Mouse (Mus musculus): ENCODE measurements around the gene Hc. TPM values are rescaled to one million over a fixed set of nuclear protein-coding genes. Genes with fewer than 3 reads are reported as not detected.

The Hc gene
- polyA plus RNA-seq, 1 experiment from 2014 or later = 0.46 TPM

DNA sequence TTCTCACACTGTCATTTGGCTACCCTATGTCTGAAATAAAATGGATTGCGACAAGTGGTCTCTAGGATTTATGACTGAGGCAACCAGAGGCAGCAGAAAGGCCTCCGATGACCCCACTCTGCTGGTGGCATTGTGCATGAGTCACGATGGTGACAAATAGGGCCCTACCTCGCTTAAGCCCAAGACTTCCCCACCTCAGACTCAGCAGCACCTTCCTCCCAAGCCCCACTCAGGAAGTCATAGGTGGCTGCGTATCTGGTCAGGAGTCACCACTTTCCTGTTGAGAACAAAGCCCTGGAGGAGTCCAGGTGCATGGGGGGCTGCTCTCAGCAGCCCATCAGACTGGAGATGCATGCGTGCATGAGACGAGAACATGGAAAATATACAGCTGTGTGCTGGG, 102.7 kb downstream of the Hc start:
- H3K36me3 ChIP-seq = no peaks in the 10 kb centered on the region
- no peaks in the 10 kb centered on the region for H3K9me3 ChIP-seq
- H3K4me2 ChIP-seq (replicated peaks) = no peak overlapping the region
- no peak overlapping the region for H3K4me3 ChIP-seq
- no peak overlapping the region for H3K9ac ChIP-seq (replicated peaks)
- 95% methylated on average over 7 of the region's 7 CpGs for WGBS
- no peak for ATAC-seq (replicated peaks)
- H3K27me3 ChIP-seq = no peaks in the 10 kb centered on the region
- no peak overlapping the region for H3K27ac ChIP-seq (replicated peaks)
- peaks cover 3% of the 10 kb centered on the region; the same call in 1 of the 2 replicates for H3K4me1 ChIP-seq

DNA sequence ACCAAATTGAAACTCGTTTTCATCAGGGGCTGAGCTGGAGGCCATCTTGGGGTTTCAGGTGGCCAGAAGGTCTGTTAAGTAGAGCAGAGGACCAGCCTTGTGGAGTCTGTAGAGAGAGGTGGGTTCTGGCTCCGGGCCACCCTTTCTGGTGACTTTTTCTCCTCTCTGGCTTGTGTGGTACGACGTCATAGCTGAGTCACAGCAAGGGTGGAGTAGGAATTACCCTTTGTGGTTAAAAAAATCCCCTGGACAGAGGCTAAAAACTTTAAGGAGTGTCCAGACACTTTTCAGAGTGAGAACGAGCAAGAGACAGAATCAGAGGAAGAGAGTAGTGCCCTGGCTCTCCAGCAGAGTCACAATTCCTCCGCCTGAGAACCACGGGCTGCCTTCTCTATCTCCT, 103.2 kb downstream of the Hc start:
- Histone ChIP-seq H3K9me3 (no peaks in the 10 kb centered on the region), H3K4me3 (no peak overlapping the region), H3K4me2 (replicated peaks) (no peak overlapping the region), H3K27me3 (no peaks in the 10 kb centered on the region), H3K4me1 (peaks cover 3% of the 10 kb centered on the region; the same call in 1 of the 2 replicates), H3K36me3 (no peaks in the 10 kb centered on the region), H3K27ac (replicated peaks) (no peak overlapping the region), H3K9ac (replicated peaks) (no peak overlapping the region)
- WGBS = 77% methylated on average over 7 of the region's 7 CpGs
- ATAC-seq (replicated peaks) = no peak

DNA sequence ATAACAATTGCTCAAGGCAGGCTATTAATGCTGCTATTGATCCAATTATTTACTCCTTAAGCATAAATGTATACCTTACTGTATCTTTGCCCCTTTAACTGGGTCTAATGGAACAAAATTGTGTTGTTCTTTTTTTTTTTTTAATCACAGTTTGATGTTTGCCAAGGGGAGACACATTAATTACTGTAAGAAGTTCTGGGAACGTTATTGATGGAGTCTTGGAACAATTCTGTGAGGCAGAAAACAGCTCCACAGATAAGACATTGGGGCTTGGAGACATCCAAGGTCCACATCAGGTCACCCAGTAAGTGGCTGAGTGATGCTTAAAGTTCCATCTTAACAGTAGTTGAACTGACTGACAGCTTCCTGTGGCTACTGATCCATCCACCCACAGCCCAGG, 103.8 kb downstream of the Hc start:
- Histone ChIP-seq H3K27me3 (no peaks in the 10 kb centered on the region), H3K4me3 (no peak overlapping the region), H3K4me2 (replicated peaks) (no peak overlapping the region), H3K9me3 (no peaks in the 10 kb centered on the region), H3K36me3 (no peaks in the 10 kb centered on the region), H3K27ac (replicated peaks) (no peak overlapping the region), H3K4me1 (peaks cover 3% of the 10 kb centered on the region; the same call in 1 of the 2 replicates), H3K9ac (replicated peaks) (no peak overlapping the region)
- WGBS = 90% methylated on average over 1 of the region's 1 CpGs
- no peak for ATAC-seq (replicated peaks)

DNA sequence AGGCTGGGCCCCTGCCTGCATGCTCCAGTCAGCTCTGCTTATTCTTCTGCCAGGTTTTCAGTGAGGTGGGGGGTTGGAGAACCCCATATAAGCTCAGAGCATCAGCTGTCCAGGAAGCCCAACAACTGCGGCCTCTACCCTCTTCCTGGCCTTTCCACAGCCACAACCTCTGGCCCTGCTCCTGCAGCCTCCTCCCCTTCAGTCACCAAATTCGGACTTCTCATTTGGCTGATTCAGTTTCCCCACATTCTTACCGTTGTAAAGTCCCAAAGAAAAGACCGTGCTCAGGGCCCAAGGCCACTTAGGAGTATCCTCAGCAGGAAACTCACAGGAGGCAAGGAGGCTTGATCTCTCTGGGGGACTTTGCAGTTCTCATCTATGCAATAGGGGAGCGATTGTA, 104.3 kb downstream of the Hc start:
- WGBS = 61% methylated on average over 5 of the region's 5 CpGs
- no peaks in the 10 kb centered on the region for H3K27me3 ChIP-seq

DNA sequence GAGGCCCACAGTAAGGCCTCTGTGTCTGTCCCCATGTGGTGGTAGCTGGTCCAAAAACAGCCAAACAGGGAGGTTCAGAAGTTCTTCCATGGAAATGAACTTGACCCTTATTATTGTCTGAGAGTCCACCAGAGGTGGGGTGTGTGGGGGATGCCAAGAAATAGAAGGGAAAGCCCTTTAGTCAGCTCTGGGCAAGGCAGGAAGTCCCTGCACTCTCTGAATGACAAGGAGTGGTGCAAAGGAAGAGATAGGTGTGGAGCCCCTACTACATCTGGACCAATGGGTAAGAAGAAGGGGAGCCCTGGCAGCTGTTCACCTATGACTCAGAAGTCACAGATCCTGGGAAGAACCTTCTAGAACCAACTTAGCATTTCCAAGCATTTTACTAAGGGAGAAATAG, 106.9 kb downstream of the Hc start:
- no peak overlapping the region for H3K4me3 ChIP-seq
- no peaks in the 10 kb centered on the region for H3K36me3 ChIP-seq
- no peak overlapping the region for H3K4me2 ChIP-seq (replicated peaks)
- H3K4me1 ChIP-seq = no peaks in the 10 kb centered on the region
- ATAC-seq (replicated peaks) = no peak
- H3K27ac ChIP-seq (replicated peaks) = no peak overlapping the region
- no peak overlapping the region for H3K9ac ChIP-seq (replicated peaks)
- no peaks in the 10 kb centered on the region for H3K9me3 ChIP-seq
- H3K27me3 ChIP-seq = no peaks in the 10 kb centered on the region

More for the DNA sequence above, 104.3 kb downstream of the Hc start:
- H3K4me3 ChIP-seq = no peak overlapping the region
- no peak overlapping the region for H3K4me2 ChIP-seq (replicated peaks)
- H3K9ac ChIP-seq (replicated peaks) = no peak overlapping the region
- peaks cover 3% of the 10 kb centered on the region; the same call in 1 of the 2 replicates for H3K4me1 ChIP-seq
- no peak for ATAC-seq (replicated peaks)
- H3K36me3 ChIP-seq = no peaks in the 10 kb centered on the region
- no peaks in the 10 kb centered on the region for H3K9me3 ChIP-seq
- no peak overlapping the region for H3K27ac ChIP-seq (replicated peaks)

DNA sequence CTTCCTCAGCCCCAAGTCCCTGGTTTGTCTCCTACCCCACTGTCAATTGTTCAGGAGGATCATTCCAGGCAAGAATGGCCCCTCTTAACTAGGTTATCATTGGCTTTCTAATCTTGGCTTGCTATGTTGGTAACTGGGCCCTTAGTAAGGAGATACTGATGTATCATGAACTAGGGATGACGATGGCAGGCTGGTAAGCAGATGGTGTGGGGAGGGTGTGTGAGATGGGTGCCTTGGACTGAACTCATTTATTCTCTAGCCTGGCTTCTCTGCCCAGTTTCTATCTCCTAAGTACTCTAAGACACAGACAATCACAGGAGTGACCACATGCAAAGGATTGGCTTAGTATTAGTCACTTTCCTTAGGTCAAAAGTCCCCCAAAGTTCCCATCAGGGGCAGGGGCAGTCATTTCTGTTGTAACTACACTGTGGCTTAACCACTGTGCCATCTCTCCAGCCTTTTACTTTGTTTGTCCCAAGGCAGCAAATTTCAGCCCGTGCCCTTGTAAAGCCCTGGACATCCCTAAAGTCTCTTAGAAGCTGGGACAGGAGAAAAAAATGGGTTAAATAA, 107.6 kb downstream of the Hc start:
- H3K36me3 ChIP-seq = no peaks in the 10 kb centered on the region
- H3K9ac ChIP-seq (replicated peaks) = no peak overlapping the region
- H3K4me3 ChIP-seq = no peak overlapping the region
- H3K4me1 ChIP-seq = no peaks in the 10 kb centered on the region
- H3K27ac ChIP-seq (replicated peaks) = no peak overlapping the region
- H3K9me3 ChIP-seq = no peaks in the 10 kb centered on the region
- no peak overlapping the region for H3K4me2 ChIP-seq (replicated peaks)
- no peaks in the 10 kb centered on the region for H3K27me3 ChIP-seq
- ATAC-seq (replicated peaks) = no peak
- 72% methylated on average over 2 of the region's 2 CpGs for WGBS

DNA sequence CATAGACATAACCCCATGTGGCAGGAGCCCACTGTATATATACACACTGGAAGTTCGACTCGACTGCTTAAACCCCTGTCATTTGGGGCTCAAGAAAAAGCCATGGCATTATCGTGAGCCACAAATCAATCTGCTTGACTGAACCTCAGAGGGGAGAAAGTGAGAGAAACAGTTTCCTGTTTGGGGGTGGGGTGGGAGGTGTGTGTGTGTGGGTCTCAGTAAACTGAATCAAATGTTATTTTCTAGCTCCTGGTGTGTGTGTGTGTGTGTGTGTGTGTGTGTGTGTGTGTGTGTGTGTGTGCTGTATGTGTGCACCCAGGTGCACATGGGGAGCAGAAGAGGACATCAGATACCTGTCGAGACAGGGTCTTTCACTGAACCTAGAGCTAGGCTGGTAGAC, 108.2 kb downstream of the Hc start:
- 63% methylated on average over 4 of the region's 4 CpGs for WGBS
- Histone ChIP-seq H3K27me3 (no peaks in the 10 kb centered on the region), H3K4me1 (no peaks in the 10 kb centered on the region), H3K36me3 (no peaks in the 10 kb centered on the region), H3K4me2 (replicated peaks) (no peak overlapping the region), H3K9ac (replicated peaks) (no peak overlapping the region), H3K27ac (replicated peaks) (no peak overlapping the region), H3K4me3 (no peak overlapping the region), H3K9me3 (no peaks in the 10 kb centered on the region)
- no peak for ATAC-seq (replicated peaks)

DNA sequence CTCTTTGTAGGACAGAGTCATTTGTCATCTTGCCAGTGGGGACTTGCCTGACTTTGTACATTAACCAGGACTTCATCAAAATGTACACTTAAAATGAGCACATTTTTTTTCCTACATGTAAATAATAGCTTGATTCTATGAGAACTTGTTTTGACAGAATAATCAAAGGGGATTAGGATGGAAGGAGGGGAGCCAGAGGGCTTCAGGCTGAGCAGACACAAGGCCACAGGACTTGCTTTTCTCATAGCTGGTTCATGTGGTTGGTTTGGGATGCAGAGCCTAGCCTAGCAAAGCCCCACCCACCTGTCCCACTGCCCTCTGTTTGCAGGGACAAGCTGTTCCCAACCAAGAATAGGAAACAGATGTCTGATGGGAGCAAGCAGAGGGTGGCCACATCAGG, 109.8 kb downstream of the Hc start:
- H3K36me3 ChIP-seq = no peaks in the 10 kb centered on the region

DNA sequence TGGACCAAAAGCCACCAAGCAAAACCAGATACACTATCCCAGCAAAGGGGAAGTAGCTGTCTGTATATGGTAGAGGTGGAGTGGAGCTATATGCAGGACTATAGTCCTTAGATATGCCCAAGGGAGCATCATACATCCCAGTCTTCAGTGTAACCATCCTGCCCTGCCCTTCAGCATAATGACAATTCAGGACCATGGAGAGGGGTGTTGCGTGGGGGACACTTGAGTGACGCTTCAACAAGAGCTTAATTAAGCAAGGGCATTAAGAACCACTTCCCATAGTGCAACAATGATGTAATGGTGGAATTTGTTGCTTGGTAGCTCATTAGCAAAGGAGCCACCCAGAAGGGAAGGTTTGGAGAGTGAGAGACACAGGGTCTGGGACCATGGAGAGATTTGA, 112.6 kb downstream of the Hc start:
- Histone ChIP-seq H3K9me3 (no peaks in the 10 kb centered on the region), H3K27me3 (no peaks in the 10 kb centered on the region), H3K4me3 (no peak overlapping the region), H3K36me3 (no peaks in the 10 kb centered on the region), H3K4me1 (no peaks in the 10 kb centered on the region), H3K9ac (replicated peaks) (no peak overlapping the region), H3K4me2 (replicated peaks) (no peak overlapping the region), H3K27ac (replicated peaks) (no peak overlapping the region)
- no peak for ATAC-seq (replicated peaks)
- WGBS = 13% methylated on average over 2 of the region's 2 CpGs

More for the DNA sequence above, 109.8 kb downstream of the Hc start:
- no peak for ATAC-seq (replicated peaks)
- no peaks in the 10 kb centered on the region for H3K27me3 ChIP-seq
- no peak overlapping the region for H3K4me2 ChIP-seq (replicated peaks)
- H3K27ac ChIP-seq (replicated peaks) = no peak overlapping the region
- H3K9ac ChIP-seq (replicated peaks) = no peak overlapping the region
- H3K9me3 ChIP-seq = no peaks in the 10 kb centered on the region
- H3K4me1 ChIP-seq = no peaks in the 10 kb centered on the region
- H3K4me3 ChIP-seq = no peak overlapping the region

DNA sequence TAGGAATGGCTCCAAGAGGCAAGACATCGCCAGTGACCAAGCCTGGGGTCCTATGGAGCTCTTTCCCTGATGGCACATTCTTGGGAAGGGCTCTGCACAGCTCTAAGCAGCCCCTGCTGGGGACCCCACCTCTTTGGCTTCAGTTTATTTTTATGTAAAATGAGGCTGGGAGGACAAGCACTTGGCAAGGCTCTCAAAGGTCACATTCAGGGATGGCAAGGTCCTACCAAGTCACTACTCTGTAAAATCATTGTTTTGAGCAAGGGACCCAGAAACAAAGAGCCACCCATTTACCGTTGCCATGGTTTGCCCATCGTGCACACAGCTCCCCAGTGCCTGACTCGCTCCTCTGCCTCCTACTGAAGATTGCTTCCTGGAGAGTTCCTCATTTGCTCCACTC, 115.2 kb downstream of the Hc start:
- Histone ChIP-seq H3K4me2 (replicated peaks) (no peak overlapping the region), H3K4me1 (no peaks in the 10 kb centered on the region), H3K4me3 (no peak overlapping the region), H3K9ac (replicated peaks) (no peak overlapping the region), H3K36me3 (no peaks in the 10 kb centered on the region), H3K27me3 (no peaks in the 10 kb centered on the region), H3K27ac (replicated peaks) (no peak overlapping the region), H3K9me3 (no peaks in the 10 kb centered on the region)
- WGBS = 50% methylated on average over 4 of the region's 4 CpGs
- no peak for ATAC-seq (replicated peaks)

DNA sequence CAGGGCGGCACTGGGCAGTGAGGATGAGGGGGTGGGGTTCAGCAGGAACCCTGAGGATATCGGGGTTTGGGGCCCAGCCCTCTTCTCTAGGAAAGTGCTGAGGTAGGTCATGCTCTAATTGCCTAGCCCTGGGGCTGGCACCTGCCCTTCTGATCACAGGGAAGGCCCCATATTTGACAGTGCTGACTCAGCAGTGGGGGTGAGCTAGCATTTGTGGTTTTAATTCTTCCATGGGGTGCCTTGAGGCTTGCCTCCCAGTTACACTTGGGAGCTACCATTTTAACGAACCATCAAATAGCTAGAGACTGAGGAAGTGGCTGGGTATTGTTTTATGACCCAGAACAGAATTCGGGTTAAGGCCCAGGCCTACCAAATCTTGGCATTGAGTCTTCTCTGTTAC, 115.7 kb downstream of the Hc start:
- 74% methylated on average over 4 of the region's 4 CpGs for WGBS
- no peaks in the 10 kb centered on the region for H3K27me3 ChIP-seq
- no peak overlapping the region for H3K27ac ChIP-seq (replicated peaks)
- no peak overlapping the region for H3K4me3 ChIP-seq
- no peaks in the 10 kb centered on the region for H3K4me1 ChIP-seq
- H3K36me3 ChIP-seq = no peaks in the 10 kb centered on the region
- no peak for ATAC-seq (replicated peaks)
- no peaks in the 10 kb centered on the region for H3K9me3 ChIP-seq
- H3K9ac ChIP-seq (replicated peaks) = no peak overlapping the region
- H3K4me2 ChIP-seq (replicated peaks) = no peak overlapping the region

DNA sequence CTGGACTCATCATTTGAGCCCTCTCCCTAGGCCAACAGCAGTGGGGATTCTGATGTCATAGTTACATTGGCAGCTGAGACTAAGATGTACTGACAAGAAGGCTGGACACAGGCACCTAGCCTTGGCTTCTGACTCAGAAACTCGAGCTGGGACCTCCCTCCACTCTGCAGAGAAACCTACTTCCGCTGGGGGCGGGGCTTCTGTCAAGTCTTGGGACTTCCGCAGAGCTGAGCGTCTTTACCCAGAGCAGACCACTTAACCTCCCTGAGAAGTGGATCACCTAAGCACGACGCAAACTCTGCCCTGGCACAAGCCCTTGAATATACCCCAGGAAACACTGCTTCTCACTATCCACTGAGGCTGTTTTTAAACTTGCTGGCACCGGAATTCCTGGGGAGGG, 116.5 kb downstream of the Hc start:
- Histone ChIP-seq H3K27ac (replicated peaks) (no peak overlapping the region), H3K27me3 (no peaks in the 10 kb centered on the region), H3K4me2 (replicated peaks) (no peak overlapping the region), H3K4me3 (no peak overlapping the region), H3K9me3 (no peaks in the 10 kb centered on the region), H3K9ac (replicated peaks) (no peak overlapping the region), H3K4me1 (no peaks in the 10 kb centered on the region), H3K36me3 (no peaks in the 10 kb centered on the region)
- ATAC-seq (replicated peaks) = no peak
- 29% methylated on average over 8 of the region's 8 CpGs for WGBS

DNA sequence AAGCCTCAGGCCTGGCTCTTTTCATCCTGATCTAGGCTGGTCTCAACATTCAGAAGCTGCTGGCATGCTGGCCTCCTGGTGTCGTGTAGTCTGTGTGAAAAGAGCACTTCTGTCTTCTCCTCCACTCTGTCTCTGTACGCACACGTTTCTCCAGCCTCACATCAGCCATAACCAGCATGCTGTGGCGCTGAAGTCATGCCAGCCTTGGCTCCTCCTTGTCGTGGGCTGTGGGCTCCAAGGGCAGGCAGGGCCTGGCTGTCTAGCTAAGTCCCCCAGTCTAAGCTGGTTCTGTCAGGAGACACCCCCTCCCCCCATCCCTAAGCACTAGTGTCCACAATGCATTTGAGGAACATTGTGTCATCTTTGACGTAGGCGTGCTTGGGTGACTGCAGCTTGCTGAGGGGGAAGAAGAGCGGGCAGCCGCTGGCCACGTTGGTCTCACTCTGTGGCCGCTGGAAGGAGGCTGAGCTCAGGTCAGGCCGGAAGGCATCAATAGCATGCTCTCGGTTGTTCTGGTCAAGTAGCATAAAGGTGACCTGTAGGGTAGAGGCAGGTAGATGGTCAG, 117.6 kb downstream of the Hc start:
- Histone ChIP-seq H3K27me3 (no peaks in the 10 kb centered on the region), H3K9me3 (no peaks in the 10 kb centered on the region)

More for the DNA sequence above, 117.6 kb downstream of the Hc start:
- no peaks in the 10 kb centered on the region for H3K4me1 ChIP-seq
- H3K4me3 ChIP-seq = no peak overlapping the region
- no peaks in the 10 kb centered on the region for H3K36me3 ChIP-seq
- no peak for ATAC-seq (replicated peaks)
- no peak overlapping the region for H3K4me2 ChIP-seq (replicated peaks)
- WGBS = 81% methylated on average over 13 of the region's 13 CpGs
- H3K27ac ChIP-seq (replicated peaks) = no peak overlapping the region
- no peak overlapping the region for H3K9ac ChIP-seq (replicated peaks)
